Mouse (Mus musculus) megakaryocyte, embryonic 14.5 days (primary cell): ENCODE results near the gene Lrguk.

ENCODE experiments used
- FLI1 ChIP-seq: IDR thresholded peaks from 2 replicates; pipeline ENCODE4 v1.6.1; 2012; ENCODE audit warnings: low read length, inconsistent platforms, mixed read lengths
- GATA1 ChIP-seq: IDR thresholded peaks from 3 replicates; pipeline ENCODE4 v1.6.1; 2012; ENCODE audit warnings: mixed read lengths, low read length, inconsistent platforms, borderline replicate concordance

- no peak for TF ChIP-seq GATA1
- TF ChIP-seq FLI1, result no peak
These were observed 82.2 kb downstream of the Lrguk start for GRCm38 (mm10) chr6:34111406-34111805.
